Mouse (Mus musculus) CD4-positive, CD25-positive, alpha-beta regulatory T cell, adult 4 months (primary cell): ENCODE results near the gene Camk1d. TPM values are rescaled to one million over a fixed set of nuclear protein-coding genes. Genes with fewer than 3 reads are reported as not detected.
"Not testable (repeated sequence)": the region's sequence is repeated elsewhere in the genome, so short reads cannot be mapped to it uniquely, and the experiment has no call there.

Source experiments
- ATAC-seq: one replicate; pipeline ENCODE4 v1.8.0; 2017
- polyA plus RNA-seq, 2 experiments: library from polyadenylated mRNA; unstranded; fragments of 100-300 nt; shearing (Covaris generic); gene quantifications; one replicate each; pipeline ENCODE4 v1.2.1; 2017

The Camk1d gene
- polyA plus RNA-seq, 2 experiments from 2014 or later: 9.7 to 10.1 TPM

- no peak for ATAC-seq
These were observed 152.9 kb downstream of the Camk1d start for GRCm38 (mm10) chr2:5561446-5561845.

- no peak for ATAC-seq
These were observed 161.1 kb downstream of the Camk1d start for GRCm38 (mm10) chr2:5553264-5553663.

- ATAC-seq: no peak
These were observed 162.5 kb downstream of the Camk1d start for GRCm38 (mm10) chr2:5551758-5552255.

GRCm38 (mm10) chr2:5549334-5549733 lies 165.0 kb downstream of the Camk1d start:
- ATAC-seq: no peak

GRCm38 (mm10) chr2:5548872-5549271 lies 165.4 kb downstream of the Camk1d start:
- no peak for ATAC-seq

- no peak for ATAC-seq
These were observed 173.4 kb downstream of the Camk1d start for GRCm38 (mm10) chr2:5540870-5541269.

GRCm38 (mm10) chr2:5539894-5540293 lies 174.4 kb downstream of the Camk1d start:
- not testable (repeated sequence) for ATAC-seq

- ATAC-seq: no peak
These were observed 180.4 kb downstream of the Camk1d start for GRCm38 (mm10) chr2:5533868-5534267.

GRCm38 (mm10) chr2:5529992-5530391 lies 184.3 kb downstream of the Camk1d start:
- no peak for ATAC-seq

- ATAC-seq: no peak
These were observed 195.1 kb downstream of the Camk1d start for GRCm38 (mm10) chr2:5519221-5519669.

GRCm38 (mm10) chr2:5515106-5515505 lies 199.2 kb downstream of the Camk1d start:
- ATAC-seq: no peak

- no peak for ATAC-seq
These were observed 200.2 kb downstream of the Camk1d start for GRCm38 (mm10) chr2:5514095-5514494.

GRCm38 (mm10) chr2:5513621-5514020 lies 200.7 kb downstream of the Camk1d start:
- ATAC-seq: no peak

- ATAC-seq: no peak
These were observed 204.3 kb downstream of the Camk1d start for GRCm38 (mm10) chr2:5510042-5510441.

GRCm38 (mm10) chr2:5499620-5500019 lies 214.7 kb downstream of the Camk1d start:
- no peak for ATAC-seq

- ATAC-seq: no peak
These were observed 224.4 kb downstream of the Camk1d start for GRCm38 (mm10) chr2:5489916-5490315.

GRCm38 (mm10) chr2:5487344-5487743 lies 227.0 kb downstream of the Camk1d start:
- no peak for ATAC-seq

- ATAC-seq: peak; percentile 88
These were observed 227.7 kb downstream of the Camk1d start for GRCm38 (mm10) chr2:5486663-5487062.

- ATAC-seq: no peak
These were observed 228.5 kb downstream of the Camk1d start for GRCm38 (mm10) chr2:5485786-5486185.

- no peak for ATAC-seq
These were observed 234.4 kb downstream of the Camk1d start for GRCm38 (mm10) chr2:5479886-5480285.

- ATAC-seq: no peak
These were observed 235.6 kb downstream of the Camk1d start for GRCm38 (mm10) chr2:5478709-5479108.

GRCm38 (mm10) chr2:5478256-5478655 lies 236.1 kb downstream of the Camk1d start:
- ATAC-seq: no peak

GRCm38 (mm10) chr2:5477525-5477924 lies 236.8 kb downstream of the Camk1d start:
- no peak for ATAC-seq

- ATAC-seq: no peak
These were observed 244.9 kb downstream of the Camk1d start for GRCm38 (mm10) chr2:5469366-5469941.

- ATAC-seq: no peak
These were observed 246.8 kb downstream of the Camk1d start for GRCm38 (mm10) chr2:5467537-5467936.
